Mouse (Mus musculus) forebrain, embryonic 11.5 days (tissue): ENCODE measurements around the gene Tmem161b. TPM values are rescaled to one million over a fixed set of nuclear protein-coding genes. Genes with fewer than 3 reads are reported as not detected.
"Not testable (repeated sequence)": the region's sequence is repeated elsewhere in the genome, so short reads cannot be mapped to it uniquely, and the experiment has no call there.

Source experiments
- ATAC-seq: fragments of 200-750 bp; cut with Nextera tagmentation; replicated peaks from 2 replicates; pipeline ENCODE4 v1.8.0; 2017; ENCODE audit warnings: moderate TSS enrichment; ENCODE audit not compliant: low FRiP score
- DNase-seq: peaks from one replicate; pipeline ENCODE4 v3.0.0-alpha.2; 2017; ENCODE audit warnings: low spot score
- H3K27ac ChIP-seq: fragments of 300-500 bp; sonication (generic); 2 replicates; pipeline ENCODE4 v1.5.1; 2014; ENCODE audit warnings: low read depth, low read length
- H3K27me3 ChIP-seq: fragments of 300-500 bp; sonication (generic); 2 replicates; pipeline ENCODE4 v1.6.1; 2014; ENCODE audit warnings: mild to moderate bottlenecking, low read length, mixed read lengths; ENCODE audit not compliant: control insufficient read depth, insufficient read depth
- H3K36me3 ChIP-seq: fragments of 300-500 bp; sonication (generic); 2 replicates; pipeline ENCODE4 v1.6.1; 2014; ENCODE audit warnings: mild to moderate bottlenecking, low read length, moderate library complexity, mixed read lengths; ENCODE audit not compliant: control insufficient read depth, insufficient read depth
- H3K4me1 ChIP-seq: fragments of 300-500 bp; sonication (generic); replicated peaks from 2 replicates; pipeline ENCODE4 v1.6.1; 2014; ENCODE audit warnings: low read length, mixed read lengths; ENCODE audit not compliant: control insufficient read depth, insufficient read depth
- H3K4me2 ChIP-seq: fragments of 300-500 bp; sonication (generic); 2 replicates; pipeline ENCODE4 v1.6.1; 2014; ENCODE audit warnings: low read depth, mild to moderate bottlenecking, low read length, moderate library complexity, mixed read lengths; ENCODE audit not compliant: severe bottlenecking
- H3K4me3 ChIP-seq: fragments of 300-500 bp; sonication (generic); 2 replicates; pipeline ENCODE4 v1.5.1; 2014; ENCODE audit warnings: low read depth, low read length
- H3K9ac ChIP-seq: fragments of 300-500 bp; sonication (generic); 2 replicates; pipeline ENCODE4 v1.6.1; 2014; ENCODE audit warnings: low read length
- H3K9me3 ChIP-seq: fragments of 300-500 bp; sonication (generic); 2 replicates; pipeline ENCODE4 v1.6.1; 2016; ENCODE audit warnings: low read length, mixed read lengths; ENCODE audit not compliant: control insufficient read depth
- WGBS: fragments of 180-500 bp; shearing (Covaris S2); extraction: QIAGEN DNeasy Blood & Tissue Kit; methylation state at CpG from one replicate; pipeline ENCODE4 v1.1.7; 2014; 5-methylcytosine and 5-hydroxymethylcytosine counted together
- polyA plus RNA-seq: library from polyadenylated mRNA; unstranded; fragments of >200 nt; fragmentation: Nextera tagmentation; extraction: Ambion mirVana; gene quantifications from 2 replicates; pipeline ENCODE4 v1.2.1, GENCODE M21; 2014

Gene Tmem161b
- polyA plus RNA-seq, 1 experiment from 2014 or later = 33.3 TPM

- 86% methylated on average over 3 of the region's 3 CpGs for WGBS
- Histone ChIP-seq H3K4me2 (no peak overlapping the region), H3K36me3 (no peaks in the 10 kb centered on the region), H3K9ac (no peak overlapping the region), H3K4me3 (no peak overlapping the region), H3K9me3 (no peaks in the 10 kb centered on the region), H3K4me1 (no peaks in the 10 kb centered on the region), H3K27ac (no peak overlapping the region), H3K27me3 (no peaks in the 10 kb centered on the region)
- ATAC-seq (no peak), DNase-seq (no peak)
These were observed 26.0 kb downstream of the Tmem161b start for GRCm38 (mm10) chr13:84248065-84248464.

DNA sequence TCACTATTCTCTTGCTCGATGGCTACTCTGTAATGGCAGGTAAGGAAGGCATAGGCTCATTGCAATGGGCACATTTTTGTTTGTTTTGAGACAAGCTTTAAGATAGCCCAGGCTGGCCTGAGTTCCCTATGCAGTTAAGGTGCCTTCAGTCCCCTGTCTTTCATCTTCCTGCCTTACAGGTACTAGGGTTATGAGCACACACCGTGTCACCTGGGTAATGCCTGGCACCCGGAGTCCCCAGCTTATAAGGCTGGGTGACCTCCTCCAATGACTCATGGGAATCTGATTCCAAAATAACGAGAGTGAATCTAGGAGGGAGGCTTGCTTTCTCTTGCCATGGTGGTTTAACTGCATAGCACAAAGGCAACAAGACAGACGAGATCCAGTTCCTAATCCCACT lies 29.2 kb downstream of the Tmem161b start:
- H3K4me3 ChIP-seq = no peak overlapping the region
- no peaks in the 10 kb centered on the region for H3K36me3 ChIP-seq
- H3K9ac ChIP-seq = no peak overlapping the region
- H3K4me1 ChIP-seq = no peaks in the 10 kb centered on the region
- no peaks in the 10 kb centered on the region for H3K27me3 ChIP-seq
- no peaks in the 10 kb centered on the region for H3K9me3 ChIP-seq
- no peak for DNase-seq
- ATAC-seq = no peak
- no peak overlapping the region for H3K27ac ChIP-seq
- H3K4me2 ChIP-seq = no peak overlapping the region
- 68% methylated on average over 5 of the region's 5 CpGs for WGBS

- H3K36me3 ChIP-seq = no peaks in the 10 kb centered on the region; the same call in 1 of the 2 replicates
- no peak overlapping the region for H3K4me2 ChIP-seq
- 96% methylated on average over 1 of the region's 1 CpGs for WGBS
- no peak for ATAC-seq
- no peak for DNase-seq
- no peaks in the 10 kb centered on the region for H3K27me3 ChIP-seq
- H3K9me3 ChIP-seq = no peaks in the 10 kb centered on the region
- no peaks in the 10 kb centered on the region for H3K4me1 ChIP-seq
- no peak overlapping the region for H3K4me3 ChIP-seq
- H3K9ac ChIP-seq = no peak overlapping the region
- H3K27ac ChIP-seq = no peak overlapping the region
These were observed 33.0 kb downstream of the Tmem161b start for GRCm38 (mm10) chr13:84255047-84255446.

DNA sequence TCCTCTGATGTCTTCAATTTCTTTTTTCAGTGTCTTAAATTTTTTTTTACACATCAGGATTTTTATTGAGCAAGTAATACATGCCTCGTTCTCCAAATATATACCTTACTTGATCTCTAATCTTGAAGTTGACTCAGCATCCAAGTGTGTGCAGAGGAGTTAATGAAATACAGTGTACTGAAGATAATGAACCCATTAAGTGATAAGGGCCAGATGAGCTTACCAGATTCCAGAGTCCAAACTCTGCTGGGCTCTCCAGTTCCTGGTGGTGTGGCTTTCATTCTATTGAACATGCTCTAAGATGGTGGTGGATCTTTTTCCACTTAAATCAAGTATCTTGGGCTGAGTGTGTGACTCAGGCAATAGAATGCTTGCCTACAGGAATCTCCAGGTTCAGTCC lies 42.3 kb downstream of the Tmem161b start:
- H3K4me1 ChIP-seq, H3K36me3 ChIP-seq, H3K27me3 ChIP-seq, H3K9ac ChIP-seq, DNase-seq, ATAC-seq, H3K27ac ChIP-seq, H3K9me3 ChIP-seq, H3K4me2 ChIP-seq, H3K4me3 ChIP-seq: not testable (repeated sequence)
- 98% methylated on average over 1 of the region's 1 CpGs for WGBS

DNA sequence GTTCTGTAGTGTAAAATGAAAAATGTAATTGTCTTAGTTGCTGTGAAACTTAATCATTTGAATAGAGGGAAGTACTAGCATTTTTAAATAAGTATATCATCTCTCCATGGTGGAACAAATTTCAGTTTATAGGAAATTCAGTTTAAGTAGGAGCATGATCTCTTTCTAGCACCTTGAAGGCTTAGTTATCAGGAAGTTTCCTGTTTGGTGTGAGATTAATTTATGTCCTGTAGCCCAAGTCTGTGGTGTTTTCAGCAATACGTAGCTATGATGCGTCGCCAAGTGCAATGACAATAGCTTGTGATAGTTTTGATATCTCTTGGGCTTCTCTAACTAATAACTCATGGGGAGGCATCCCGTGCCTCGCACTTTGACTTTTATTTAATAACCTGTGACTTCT lies 54.1 kb downstream of the Tmem161b start:
- Histone ChIP-seq H3K36me3 (no peaks in the 10 kb centered on the region; the same call in 1 of the 2 replicates), H3K27ac (no peak overlapping the region), H3K4me1 (no peaks in the 10 kb centered on the region), H3K4me3 (no peak overlapping the region), H3K9me3 (no peaks in the 10 kb centered on the region), H3K27me3 (no peaks in the 10 kb centered on the region), H3K4me2 (no peak overlapping the region), H3K9ac (no peak overlapping the region)
- 97% methylated on average over 5 of the region's 5 CpGs for WGBS
- ATAC-seq = no peak
- DNase-seq = no peak

GRCm38 (mm10) chr13:84280352-84280751 lies 58.3 kb downstream of the Tmem161b start:
- 94% methylated on average over 4 of the region's 4 CpGs for WGBS
- ATAC-seq = no peak
- H3K4me3 ChIP-seq = no peak overlapping the region
- no peaks in the 10 kb centered on the region for H3K9me3 ChIP-seq
- no peaks in the 10 kb centered on the region for H3K27me3 ChIP-seq
- H3K36me3 ChIP-seq = no peaks in the 10 kb centered on the region; the same call in 1 of the 2 replicates
- no peak overlapping the region for H3K4me2 ChIP-seq
- H3K4me1 ChIP-seq = 0 out of 2 replicates have a peak, but pooled peaks cover under 1% of the 10 kb centered on the region
- DNase-seq = no peak
- no peak overlapping the region for H3K27ac ChIP-seq
- no peak overlapping the region for H3K9ac ChIP-seq

GRCm38 (mm10) chr13:84282966-84283365 lies 60.9 kb downstream of the Tmem161b start:
- Histone ChIP-seq H3K4me2 (no peak overlapping the region), H3K4me3 (no peak overlapping the region), H3K9ac (no peak overlapping the region), H3K27ac (no peak overlapping the region), H3K4me1 (peaks cover 6% of the 10 kb centered on the region; the same call in 1 of the 2 replicates), H3K36me3 (no peaks in the 10 kb centered on the region; the same call in 1 of the 2 replicates), H3K9me3 (no peaks in the 10 kb centered on the region), H3K27me3 (no peaks in the 10 kb centered on the region)
- no peak for ATAC-seq
- no peak for DNase-seq

GRCm38 (mm10) chr13:84284764-84285558 lies 62.9 kb downstream of the Tmem161b start:
- Histone ChIP-seq H3K9ac (peak overlapping the region; percentile 43; the same call in 1 of the 2 replicates), H3K9me3 (no peaks in the 10 kb centered on the region), H3K27ac (peak overlapping the region; percentile 93), H3K36me3 (no peaks in the 10 kb centered on the region; the same call in 1 of the 2 replicates), H3K4me3 (no peak overlapping the region), H3K4me2 (peak overlapping the region; percentile 29; the same call in 1 of the 2 replicates), H3K27me3 (no peaks in the 10 kb centered on the region), H3K4me1 (peaks cover 6% of the 10 kb centered on the region; the same call in 1 of the 2 replicates)
- ATAC-seq = peak; percentile 99
- 7% methylated on average over 7 of the region's 7 CpGs for WGBS
- DNase-seq = peak; percentile 76
